Mouse (Mus musculus): ENCODE measurements around the gene Cttn. TPM values are rescaled to one million over a fixed set of nuclear protein-coding genes. Genes with fewer than 3 reads are reported as not detected.

Cttn gene
- polyA plus RNA-seq (2017; shearing (Covaris generic)) = 1.1 TPM

GRCm38 (mm10) chr7:144470545-144471059 is at the start of gene Cttn:
Gene Cttn (minus strand): TSS chr7:144471009.

Other genes starting within 250 kb of the Cttn start
- 109 TPM for gene Ppfia1, start 82.7 kb upstream of the Cttn start, polyA plus RNA-seq (2017; shearing (Covaris generic))
- gene Fadd, start 111.5 kb upstream of the Cttn start, polyA plus RNA-seq (2017; shearing (Covaris generic)) = 2.7 TPM